Mouse (Mus musculus): Measurements from ENCODE around the gene Lrat.
A peak's percentile ranks its signal among the peaks of the same experiment; 100 is the strongest.

Gene Lrat

DNA sequence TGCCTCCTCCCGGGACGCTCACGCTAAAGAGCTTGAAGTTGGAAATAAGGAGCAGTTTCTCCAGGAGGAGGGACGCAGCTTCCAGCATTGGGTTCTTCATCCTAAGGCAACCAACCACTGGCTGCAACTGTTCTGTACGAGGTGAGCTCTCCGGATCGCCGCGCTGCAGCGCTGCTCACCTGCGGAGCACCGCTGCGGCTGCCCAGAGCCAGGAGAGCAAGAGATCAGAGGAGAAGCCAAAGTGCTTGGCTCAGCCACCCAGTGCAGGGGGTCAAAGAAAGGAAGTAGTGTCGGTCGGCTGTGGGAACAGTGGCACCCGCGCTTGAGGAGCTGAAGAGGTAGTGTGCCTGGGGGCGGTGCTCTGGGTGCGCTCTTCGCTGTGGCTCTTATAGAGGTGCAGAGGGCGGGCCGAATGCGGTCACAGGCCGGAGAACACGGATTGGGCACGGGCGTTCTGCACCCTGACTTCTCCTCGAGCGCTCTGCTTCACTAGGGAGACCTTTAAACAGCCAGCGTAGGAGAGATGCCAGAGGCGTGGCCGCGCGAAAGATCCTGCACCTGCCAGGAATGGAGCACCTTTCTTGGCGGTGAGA lies at the start of gene Lrat:
Lrat (minus strand) TSS at position 361 of the 593 bp plus-strand sequence.
- peak; percentile 40 to 54 for DNase-seq

DNA sequence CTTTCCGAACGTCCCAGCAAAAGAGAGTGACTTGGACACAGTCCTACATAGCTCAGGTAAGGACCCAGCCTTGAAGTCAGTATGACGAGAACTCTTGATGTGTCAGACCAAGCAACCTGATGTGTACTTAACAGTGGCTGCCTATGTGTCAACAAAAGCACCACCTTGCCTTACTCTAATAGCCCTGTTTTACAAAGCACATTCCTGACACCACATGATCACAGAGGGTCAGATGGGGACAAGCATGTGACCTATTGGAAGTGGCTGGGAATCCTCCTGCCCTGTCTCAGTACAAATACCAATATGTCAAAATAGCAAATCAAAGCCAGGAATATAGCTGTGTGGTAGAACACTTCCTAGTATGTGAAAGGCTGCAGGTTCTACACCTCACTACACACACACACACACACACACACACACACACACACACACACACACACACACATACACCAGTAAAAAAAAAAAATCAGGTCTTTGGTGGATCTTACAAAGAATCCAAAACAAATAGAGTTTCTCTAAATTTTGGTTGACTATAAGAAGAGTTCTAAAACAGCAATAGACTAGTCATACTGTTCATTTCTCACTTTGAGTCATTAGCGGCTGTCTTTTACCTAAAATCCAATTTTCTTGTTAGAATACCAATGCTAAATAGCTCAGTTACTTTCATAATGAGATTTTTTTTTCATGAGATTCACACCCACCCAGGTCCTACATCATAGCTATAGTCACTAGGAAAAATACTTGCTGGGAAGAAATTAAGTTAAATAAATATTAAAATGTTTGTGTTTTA lies 48.6 kb upstream of the Lrat start:
- no peak for DNase-seq

DNA sequence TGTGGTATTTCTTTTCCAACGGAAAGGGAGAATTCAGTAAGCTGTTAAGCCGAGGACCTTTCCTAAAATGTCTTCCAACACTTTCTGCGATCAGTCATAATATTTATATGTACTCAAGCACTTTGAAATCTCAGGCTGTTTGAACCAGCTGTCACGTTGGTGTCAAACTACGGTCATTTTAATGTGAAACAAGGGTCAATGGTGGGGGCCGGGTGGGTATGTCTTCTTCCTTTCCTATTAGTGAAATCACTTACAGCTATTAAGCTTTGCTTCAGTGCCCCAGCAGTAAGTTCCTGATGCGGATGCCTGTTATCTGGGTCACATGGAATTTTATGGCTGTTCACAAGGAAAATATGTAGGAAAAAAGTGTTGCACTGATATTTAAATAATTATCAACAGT lies 46.9 kb upstream of the Lrat start:
- no peak for DNase-seq

DNA sequence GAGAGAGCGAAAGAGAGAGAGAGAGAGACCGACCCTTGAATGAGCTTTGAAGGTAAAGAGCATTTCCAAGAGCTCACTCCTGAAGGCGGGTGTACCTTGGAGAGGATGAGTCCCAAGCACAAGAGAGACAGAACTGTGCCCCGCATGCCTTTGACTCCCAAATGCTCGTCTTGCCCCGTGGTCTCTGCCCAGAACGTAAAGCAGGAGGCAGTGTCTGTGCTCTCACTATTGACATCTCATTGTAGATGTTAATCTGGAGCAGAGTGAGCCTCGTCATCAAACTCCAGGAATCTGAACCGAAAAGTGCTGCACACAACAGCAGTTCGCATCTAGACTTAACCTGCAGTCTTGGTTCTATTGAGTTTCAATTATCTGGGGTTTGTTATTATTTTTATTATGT lies 46.4 kb upstream of the Lrat start:
- DNase-seq = no peak

DNA sequence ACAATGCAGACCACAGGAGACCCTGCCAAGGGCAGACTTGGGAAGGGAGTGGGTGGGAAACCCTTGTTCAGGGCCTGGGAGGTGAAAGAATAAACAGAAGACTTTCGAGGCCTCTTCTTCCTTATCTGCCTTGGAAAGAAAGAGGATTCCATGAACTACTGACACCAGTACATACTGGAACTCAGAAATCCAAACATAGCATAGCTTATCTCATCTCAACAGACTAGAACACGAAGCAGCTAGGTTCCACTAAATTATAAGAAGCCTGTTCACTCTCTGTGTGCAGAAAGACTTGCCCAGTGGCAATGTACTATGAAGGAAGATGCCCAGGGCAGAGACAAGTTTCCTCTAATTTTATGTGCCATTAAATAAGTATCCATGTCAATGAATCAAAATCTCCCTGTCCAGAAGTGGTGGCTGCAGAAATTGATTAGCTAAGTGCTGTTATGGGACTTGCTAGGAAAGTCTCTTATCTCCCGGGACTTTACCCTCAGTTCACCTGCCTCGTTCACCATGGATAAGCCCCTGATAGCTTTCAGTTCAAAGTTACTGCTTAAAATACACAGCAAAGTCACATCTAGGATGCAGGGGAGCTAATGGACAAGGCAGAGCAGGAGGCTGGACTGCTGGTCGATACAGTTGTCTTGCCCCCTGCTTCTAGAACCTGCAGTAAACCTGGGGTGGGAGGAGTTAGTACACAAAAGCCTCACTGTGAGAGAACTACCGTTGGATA lies 42.8 kb upstream of the Lrat start:
- no peak for DNase-seq

DNA sequence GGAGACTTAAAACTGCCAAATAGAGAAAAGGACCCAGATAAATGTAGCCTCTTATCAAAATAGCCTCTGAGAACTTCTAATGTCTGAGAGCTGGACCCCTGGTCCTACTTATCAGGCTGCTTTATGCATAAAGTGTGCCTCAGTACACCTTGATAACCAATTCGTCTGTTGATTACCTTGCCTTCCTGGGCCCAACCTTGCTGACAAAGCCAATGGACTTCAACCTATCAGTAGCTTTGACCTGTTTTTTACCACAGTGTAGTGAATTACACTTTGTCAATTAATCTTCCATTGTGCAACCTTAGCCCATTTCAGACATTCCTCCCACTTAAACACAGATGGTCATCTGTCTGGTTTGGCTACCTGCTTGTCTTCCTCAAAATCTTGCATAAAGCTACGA lies 24.1 kb upstream of the Lrat start:
- DNase-seq = no peak

DNA sequence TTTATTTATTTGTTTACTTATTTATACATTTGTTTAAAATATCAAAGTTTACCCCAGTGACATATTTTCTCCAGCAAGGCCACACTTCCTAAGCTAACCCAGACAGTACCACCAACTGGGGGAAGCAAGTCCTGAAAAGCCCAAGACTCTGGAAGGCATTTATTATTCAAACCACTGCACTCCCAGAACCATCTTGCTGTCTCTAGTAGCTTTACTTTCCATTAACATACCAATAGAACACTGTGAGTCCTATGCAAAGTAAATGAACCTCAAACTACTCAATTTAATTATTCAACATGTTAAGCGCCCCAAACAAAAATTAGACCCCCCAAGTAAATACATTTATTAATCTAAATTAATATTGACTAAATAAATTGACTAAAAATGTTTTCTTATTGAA lies 11.9 kb upstream of the Lrat start:
- no peak for DNase-seq

DNA sequence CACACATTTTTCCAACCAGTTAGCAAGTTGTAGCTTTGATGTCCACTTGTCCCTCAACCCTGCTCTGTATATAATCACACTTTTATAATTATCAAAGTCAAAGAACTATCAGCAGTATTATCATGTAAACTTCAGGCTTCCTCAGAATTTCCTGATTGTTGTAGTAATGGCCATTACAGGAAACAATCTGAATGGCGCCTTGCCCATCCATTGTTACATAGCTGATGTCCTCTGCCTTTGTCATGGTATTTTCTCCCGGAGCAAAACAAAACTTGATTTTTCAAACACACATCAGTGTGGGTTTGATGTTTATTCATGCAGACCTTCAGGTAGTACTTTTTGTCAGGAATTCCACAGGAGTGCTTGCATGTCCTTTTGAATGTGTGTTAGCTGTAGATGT lies 4.9 kb upstream of the Lrat start:
- no peak for DNase-seq

DNA sequence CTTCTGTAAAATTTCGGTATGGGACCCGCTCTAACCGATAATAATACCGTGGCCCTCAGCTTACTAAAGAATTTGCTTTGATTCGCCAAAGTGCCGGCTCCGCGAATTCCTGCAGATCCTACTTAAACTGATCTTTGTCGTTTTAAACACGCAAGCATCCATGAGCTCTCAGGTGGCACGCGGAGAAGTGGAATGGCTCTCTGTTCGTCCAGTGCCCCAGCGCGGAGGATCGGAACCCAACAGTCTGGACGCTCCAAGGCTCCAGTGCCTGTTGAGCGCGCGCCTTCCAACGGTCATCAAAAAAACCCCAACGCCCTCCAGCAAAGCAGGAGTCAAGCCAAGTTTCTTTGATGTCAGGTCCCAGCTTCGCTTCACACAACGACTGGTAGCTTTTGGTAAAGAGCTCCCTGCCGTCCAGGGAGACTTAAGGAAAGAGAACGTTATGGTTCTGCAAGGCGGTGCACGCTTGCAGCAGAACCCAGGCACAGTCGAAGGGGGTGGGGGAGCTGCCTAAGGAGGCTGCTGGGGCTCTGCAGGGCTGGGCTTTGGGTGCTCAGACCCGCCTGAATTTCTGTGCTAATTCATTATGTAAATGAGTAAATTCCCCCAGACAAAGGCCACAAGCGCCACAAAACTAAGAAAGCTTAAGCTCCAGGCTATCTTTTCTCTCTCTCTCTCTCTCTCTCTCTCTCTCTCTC lies 587 bp upstream of the Lrat start:
- peak; percentile 15 to 27 for DNase-seq

DNA sequence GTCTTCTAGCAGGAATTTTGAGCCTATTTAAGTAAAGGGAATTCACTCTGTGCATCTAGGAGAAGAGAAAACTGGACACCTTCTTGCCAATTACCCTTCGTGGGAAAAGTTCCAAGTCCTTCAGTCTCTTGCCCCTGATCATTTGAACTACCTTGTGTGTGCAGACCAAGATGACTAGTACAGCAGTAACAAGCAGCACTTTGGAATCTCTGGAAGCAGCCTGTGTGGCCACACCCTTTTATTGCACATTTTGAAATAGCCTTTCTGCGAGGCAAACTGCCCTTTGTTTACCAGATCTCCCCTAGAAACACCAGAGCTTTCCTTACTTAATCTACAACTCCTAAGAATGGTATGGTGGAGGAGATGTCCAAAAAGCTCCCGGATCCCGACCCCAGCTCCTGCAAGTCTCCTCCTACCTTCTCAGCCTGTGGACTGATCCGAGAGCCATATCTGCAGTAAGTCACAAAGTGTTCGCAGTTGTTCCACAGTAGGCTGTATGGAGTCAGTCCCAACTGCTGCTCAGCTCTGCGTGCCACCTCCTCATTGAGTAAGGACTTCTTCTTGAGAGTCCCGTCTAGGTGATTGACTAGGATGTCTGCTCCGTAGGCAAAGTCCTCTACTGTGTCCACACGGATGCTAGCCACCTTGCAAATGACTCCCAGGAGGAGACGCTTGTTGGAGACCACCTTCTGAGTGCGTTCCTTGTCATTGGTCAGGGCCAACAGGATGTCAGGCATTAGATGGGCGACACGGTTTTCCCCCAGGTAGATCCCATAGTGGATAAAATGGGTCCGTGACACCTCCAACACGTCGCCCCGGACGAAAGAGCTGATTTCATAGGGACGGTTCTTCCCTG lies 788 bp downstream of the Lrat start:
- DNase-seq = peak in 1 of 2 experiments; percentile 3

DNA sequence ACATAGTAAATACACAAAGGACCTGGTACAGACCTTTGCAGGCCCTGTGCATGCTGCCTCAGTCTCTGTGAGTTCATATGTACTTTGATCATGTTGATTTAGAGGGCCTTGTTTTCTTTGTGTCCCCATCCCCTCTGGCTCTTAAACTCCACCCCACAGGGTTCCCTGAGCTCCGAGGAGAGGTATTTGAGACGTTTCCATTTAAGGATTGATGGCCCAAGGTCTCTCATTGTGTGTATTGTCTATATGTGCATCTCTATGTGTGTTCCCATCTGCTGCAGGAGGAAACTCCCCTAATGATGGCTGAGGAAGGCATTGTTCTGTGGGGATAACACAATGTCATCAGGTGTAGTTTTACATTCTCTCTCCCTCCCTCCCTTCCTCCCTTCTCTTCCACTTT lies 14.9 kb downstream of the Lrat start:
- DNase-seq = no peak

DNA sequence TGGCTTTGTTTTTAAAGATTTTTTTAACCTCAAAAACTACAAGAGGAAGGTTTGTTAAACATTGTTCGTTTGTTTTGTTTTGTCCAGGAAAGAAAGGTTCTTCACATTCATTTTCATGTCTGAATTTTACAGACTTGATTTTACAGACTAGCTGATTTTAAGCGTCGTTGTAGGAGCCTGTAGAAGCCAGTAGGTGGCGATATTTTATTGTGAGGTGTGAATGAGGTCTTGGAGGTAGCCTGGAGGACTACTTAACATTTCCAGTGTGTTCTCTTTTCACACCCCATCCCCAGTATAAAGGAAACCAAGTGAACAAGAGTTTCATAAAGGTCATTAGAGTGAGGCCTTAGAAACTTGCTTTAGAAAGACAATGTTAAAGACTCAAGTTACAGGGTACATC lies 26.5 kb downstream of the Lrat start:
- peak in 1 of 2 experiments; percentile 48 for DNase-seq

DNA sequence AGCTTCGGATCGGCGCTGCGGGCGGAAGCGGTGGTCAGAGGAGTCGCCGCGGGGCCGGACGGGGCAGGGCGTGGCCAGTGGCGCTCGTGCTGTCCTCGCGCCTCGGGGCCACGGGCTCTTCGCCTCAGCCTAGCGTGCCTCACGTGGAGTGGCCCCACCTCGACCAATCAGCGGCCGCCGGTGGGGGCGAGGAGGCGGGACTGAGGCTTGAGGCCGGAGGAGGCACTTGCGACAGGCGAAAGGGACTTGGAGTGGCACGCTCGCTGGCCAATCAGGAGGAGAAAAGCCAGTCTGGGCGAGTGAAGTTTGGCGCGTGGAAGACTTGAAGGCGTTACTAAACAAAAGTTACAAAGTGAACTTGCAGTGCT lies 27.4 kb downstream of the Lrat start, which contains the start of gene Rbm46:
Rbm46 (minus strand) TSS at position 112 of the 368 bp plus-strand sequence.
- DNase-seq = peak; percentile 50 to 70

DNA sequence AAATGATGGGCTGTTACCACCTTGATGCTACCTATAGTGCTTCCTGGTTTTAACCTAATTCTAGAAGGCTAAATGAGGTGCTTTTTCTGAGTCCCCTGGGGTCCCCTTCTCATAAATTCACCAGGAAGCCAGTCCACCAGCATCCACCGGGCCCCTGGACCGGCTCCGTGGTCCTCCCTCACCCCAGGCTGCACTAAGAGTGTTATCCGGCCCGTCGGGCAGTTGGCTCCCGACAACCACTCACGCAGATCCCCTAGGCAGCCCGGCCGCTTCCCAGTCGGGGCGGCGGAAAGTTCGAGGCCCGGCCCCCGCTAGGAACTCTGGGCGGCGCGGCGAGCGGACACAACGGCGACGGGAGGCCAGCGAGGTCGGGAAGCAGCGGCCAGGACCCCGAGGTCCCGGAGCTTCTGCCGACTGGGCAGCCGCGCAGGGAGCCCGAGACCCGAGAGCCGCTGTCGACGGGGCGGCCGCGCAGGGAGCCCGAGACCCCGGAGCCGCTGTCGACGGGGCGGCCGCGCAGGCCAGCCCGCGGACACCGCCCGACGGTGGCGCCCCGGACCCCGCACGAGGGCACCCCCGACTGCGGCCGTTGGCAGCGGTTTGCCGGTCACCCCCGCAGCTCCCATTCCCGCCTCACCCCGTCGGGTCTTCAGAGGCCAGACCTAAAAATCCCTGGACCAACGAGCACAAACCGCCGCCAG lies 28.0 kb downstream of the Lrat start:
- DNase-seq = peak in 1 of 2 experiments; percentile 6

DNA sequence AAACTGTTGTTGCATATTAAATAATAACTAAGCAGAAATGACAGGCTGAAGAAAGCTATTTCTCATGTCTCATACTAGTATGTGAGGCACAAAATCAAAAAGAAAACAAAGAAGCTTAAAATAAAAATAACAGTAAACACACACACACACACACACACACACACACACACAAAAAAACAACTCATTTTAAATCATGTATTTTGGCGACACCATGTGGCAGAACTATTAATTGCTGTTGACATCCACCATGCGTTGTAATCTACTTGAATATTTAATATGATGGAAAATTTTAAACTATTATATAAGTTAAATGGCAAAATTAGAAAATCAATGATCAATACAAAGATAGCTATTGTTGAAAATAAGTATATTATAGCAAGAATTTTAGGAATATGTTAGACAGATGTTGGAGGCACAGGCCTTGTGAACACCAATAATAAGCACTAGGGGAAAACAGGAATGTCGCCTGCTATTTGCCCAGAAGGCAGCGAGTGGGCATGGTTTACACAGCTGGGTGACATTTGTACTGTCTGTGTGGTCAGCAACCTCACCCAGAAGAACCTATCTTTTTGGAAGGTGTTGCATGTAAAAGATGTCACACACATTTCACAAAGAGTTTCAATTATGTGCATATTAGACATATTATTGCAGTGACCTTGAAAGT lies 46.2 kb downstream of the Lrat start:
- DNase-seq = peak; percentile 30 to 70

Data from cerebellum, postnatal 25 days (tissue).